Mouse (Mus musculus) thymus, postnatal 10 days (tissue): Measurements from ENCODE around the gene Ino80b.

Experiments used
- DNase-seq, 2 experiments: peaks; one replicate each; pipeline ENCODE4 v3.0.0; 2021; ENCODE audit warnings: low spot score in 2 of 2

Ino80b gene

DNA sequence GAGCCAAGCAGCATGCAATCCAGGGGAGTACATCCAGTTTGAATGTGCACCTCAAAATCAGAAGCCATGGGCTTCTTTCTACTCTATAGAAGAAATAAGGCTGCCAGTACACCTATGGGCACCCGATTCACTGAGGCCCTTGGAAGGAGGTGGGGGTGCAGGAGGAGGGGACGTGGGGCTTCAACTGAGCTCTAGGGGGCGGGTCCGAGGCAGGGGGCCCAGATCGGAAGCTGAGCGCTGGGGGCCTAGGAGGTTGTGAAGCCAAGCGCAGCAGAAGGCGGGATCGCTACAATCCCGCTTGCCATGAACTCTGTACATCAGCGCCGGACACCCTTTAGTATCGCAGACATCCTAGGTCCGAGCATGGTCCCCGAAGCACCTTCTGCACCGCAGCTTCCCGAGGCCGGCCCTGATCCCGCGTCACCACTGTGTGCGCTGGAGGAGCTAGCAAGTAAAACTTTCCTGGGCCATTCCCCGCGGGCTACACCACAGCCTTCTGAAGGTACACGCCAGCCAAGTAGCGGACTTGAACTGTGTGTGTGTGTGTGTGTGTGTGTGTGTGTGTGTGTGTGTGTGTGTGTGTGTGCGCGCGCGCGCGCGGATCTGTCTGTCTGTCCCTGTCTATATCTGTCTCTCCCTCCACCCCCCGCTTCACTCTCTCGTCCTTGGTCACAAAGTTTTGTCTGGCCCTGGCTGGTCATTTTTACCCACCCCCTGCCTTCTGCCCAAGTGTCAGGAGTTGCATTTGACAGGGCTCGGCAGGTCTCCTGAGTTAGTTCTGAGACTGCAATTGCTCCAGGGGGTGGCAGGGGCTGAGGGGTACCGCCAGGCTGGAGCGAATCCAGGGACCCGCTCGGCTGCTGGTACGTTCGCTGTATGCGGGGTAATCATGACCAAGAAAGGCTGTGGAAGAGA lies 38.9 kb downstream of the Ino80b start, which contains the start of gene Lbx2:
TSS of gene Lbx2 (plus strand) at position 247 of the 915 bp plus-strand sequence.
- no peak for DNase-seq

DNA sequence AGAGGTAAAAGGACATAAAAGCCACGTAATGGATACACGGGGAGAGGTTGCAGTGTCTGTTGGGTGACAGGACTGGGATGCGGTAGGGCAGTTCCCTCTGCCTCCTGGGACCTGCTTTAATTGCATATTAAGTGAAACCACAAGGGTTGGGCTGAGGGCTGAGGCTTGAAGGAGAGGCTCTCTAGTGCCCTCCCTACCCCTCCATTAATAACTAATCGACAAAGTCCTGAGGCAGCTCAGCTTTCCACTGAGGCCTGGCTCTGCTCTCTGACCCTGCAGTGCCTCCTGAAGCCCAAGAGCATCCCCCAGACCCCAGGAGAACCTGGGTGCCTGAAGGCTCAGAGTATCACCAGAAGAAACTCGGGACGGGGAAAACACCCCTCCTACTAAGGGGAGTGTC lies 40.8 kb downstream of the Ino80b start:
- no peak for DNase-seq

DNA sequence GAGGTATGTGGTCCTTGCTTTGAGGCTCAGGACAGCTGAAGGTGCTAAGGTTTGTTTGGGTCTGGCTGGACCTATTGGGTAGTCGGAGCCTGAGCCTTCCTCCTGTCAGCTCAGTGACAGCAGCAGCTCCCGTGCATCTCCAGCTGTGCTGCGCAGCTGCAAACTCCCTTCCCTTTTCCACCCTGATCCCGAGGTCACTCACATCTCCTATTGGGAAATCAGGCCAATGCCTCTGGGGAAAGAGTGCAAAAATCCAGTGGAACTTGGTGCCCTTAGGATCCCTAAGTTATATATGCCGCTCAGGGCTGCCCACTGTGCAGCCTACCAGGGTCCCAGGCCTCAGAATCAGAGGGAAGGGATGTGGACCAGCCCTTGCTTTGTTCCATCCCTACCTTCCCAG lies 41.7 kb downstream of the Ino80b start:
- no peak for DNase-seq

DNA sequence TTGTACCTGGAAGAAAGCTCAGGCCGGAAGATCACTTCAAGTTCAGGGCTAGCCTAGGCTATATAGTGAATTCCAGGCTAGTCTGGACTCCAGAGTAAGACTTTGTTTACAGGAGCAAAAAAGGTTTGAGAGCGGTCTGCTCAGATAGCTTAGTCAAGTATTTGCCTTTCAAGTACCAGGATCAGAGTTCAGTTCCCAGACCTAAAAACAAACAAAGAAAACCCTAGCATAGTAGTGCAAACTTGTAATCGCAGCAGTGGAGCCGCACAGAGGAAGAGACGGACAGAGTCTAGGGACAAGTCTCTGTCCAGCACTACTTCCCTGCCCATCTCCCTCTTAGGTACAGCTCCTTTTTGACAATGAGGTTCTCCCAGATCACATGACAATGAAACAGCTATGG lies 45.0 kb downstream of the Ino80b start:
- no peak for DNase-seq

DNA sequence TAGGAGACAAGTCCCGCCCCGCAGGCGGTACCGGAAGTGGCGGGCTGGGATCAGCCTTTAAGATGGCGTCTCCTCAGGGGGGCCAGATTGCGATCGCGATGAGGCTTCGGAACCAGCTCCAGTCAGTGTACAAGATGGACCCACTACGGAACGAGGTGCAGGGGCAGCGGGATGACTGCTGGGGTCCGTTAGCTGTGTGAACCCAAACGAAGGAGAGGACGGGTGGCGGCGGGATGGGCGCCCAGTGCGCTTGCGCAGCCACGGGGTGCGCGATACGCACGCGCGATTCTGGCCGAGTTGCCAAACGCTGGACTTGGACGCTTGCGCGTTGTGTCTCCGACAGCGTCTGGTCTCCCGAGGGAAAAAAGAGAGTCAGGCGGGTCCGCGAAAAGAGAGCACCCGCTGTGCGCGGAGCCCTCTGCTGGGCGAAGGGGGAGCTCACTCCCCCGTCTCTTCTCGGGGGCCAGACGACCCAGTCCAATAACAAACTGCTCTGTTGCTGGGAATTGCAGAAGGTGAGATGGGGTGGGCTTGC lies 46.8 kb downstream of the Ino80b start:
- peak; percentile 98 to 100 for DNase-seq

DNA sequence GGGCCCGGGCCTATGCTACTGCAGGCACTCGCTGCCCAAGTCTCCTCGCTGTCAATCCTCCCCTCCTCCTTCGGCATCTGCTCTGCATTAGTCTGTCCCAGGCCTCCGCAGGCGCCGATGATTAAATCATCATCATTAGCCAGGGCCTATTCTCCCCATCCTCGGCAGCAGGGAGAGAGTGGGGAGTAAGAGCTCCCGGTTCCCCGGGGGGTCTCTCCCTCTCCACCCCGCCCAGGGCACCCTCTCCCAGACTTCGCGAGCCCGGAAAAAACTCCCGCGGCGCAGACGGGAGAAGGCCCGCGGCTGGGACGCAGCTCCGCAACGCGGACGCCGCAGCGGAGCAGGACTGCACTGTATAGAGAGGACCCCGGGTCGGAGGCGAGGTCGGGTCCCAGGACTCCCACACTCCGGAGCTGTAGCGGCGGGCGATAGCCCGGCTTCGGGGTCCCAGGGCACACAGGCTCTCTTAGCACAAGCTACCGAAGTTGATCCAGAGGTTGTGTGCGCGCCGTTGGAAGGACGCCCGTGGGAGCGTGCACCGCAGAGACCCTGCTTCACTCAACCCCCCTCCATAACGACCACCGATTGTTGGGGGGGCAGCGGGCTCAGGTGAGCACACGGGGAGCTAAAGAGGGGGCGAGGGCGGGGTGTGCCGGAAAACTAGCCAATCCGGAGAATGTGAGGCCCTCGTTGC lies 47.5 kb downstream of the Ino80b start, which contains the start of gene Pcgf1:
TSS of gene Pcgf1 (plus strand) at position 240 of the 694 bp plus-strand sequence.
- DNase-seq = peak in 1 of 2 experiments; percentile 23

DNA sequence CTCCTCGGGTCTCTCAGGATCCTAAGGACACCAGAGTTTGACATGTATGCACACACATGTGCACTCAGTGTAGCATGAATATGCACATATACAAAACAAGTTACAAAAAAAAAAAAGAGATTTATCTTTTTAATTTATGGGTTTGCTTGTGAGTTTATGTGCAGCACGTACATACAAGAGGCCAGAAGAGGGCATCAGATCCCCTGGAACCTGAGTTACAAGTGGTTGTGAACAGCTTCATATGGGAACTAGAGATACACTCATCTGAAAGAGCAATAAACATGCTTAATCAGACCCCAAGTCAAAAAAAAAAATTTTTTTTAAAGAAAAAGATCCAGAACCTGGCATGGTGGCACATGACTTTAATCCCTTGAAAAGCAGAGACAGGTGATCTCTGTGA lies 50.3 kb downstream of the Ino80b start:
- peak in 1 of 2 experiments; percentile 33 for DNase-seq
